Mouse (Mus musculus) left cerebral cortex, adult 8-10 months (tissue): ENCODE data around the gene Rasgrp3. TPM values are rescaled to one million over a fixed set of nuclear protein-coding genes. Genes with fewer than 3 reads are reported as not detected.

Experiments
- DNase-seq, 2 experiments: peaks; one replicate each; pipeline ENCODE4 v3.0.0; 2022; ENCODE audit warnings: low spot score in 2 of 2
- total RNA-seq, 4 experiments: library from RNA; stranded (reverse); gene quantifications; 2 replicates each; pipeline ENCODE4 v1.2.4; 2022

The Rasgrp3 gene
- total RNA-seq, 4 experiments from 2014 or later, result 13.3 to 23.8 (median 18.6) TPM

DNA sequence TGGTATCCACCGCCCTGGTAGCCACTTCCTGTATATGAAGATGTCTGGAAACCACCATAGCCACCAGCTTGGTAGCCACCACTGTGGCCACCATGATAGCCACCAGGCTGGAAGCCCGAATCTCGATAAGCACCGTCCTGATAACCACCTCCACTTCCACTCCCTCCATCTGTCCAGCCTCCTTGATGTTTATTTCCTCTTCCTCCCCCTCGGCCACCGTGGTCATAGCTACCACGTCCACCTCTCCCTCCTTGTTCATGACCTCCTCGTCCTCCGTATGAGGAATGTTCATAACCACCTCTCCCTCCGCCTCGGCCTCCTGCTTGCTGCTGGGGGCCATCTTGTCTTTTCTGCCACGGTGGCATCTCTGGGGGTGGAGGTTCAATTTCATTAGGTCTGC is 102.7 kb downstream of the Rasgrp3 start:
- DNase-seq, result no peak

DNA sequence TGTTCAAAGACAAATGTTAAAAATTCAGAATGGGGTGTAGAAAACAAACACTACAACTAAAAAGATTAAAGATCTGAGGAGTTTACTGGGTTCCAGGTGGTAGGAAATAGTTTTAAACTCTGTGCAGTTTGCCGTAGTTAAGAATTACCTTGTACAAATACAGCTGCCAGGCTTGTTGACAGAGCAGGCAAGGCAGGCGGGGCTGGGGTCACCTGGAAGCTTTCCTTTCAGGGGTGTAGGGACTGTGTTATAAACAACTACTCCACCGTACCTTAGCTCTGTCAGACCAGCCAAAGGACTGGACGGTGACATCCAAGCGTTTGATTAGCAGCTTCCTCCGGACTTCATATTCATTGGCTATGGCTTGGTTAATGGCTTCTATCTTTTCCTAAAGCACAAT is 103.4 kb downstream of the Rasgrp3 start:
- no peak for DNase-seq

DNA sequence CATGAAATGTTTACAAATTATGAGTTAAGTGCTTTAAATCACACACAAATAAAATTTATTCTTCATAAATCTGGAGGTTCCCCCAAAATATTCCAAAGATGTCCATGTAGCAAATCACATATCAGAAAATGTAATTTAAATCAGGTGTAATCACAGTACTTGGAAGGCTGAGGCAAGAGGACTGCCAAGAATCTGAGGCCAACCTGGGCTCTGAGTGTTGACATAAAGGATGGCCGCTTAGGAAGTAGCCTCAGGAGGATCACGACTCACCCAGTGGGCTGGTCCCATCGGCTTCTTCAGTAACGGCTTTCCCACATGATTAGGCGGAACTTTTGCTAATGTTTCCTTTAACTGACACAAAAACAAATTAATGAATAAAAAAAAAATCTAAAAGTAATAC is 104.1 kb downstream of the Rasgrp3 start:
- DNase-seq, result no peak

DNA sequence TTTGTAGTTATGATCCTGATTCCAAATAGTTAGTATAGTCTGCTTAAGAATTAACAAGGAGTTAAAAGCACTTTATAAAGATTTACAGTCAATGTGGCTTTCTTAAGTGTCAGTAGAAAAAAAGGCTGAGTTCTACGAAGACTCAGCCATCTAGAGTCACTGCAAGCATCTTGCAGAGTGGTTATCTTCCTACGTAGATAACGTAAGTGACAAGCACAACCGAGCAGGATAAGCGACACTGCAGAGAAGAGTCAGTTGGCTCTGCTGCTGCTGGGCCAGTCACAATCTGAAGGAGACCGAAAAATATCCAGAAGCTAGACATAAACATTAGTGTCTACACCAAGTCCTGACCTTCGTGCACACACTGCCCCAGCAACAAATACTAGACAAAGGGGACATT is 107.7 kb downstream of the Rasgrp3 start:
- no peak for DNase-seq

DNA sequence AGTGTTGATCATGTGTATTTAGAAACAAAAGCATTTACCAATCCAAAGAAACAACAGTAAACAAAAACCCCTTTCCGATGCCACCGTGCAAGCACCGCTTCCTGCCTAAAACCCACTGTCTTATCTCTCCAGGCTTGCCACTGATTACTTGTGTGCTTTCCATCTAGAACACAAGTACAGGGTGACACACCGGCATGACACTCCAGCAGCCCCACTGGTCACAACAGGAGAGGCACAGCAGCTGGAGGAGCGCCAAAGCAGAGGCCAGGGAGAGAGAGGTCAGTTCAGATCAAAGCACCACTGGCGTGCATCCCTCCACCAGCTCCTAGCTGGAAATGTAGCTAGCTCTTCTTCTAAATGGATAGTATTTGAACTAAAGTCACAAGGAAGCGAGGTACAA is 108.6 kb downstream of the Rasgrp3 start:
- DNase-seq, result no peak

DNA sequence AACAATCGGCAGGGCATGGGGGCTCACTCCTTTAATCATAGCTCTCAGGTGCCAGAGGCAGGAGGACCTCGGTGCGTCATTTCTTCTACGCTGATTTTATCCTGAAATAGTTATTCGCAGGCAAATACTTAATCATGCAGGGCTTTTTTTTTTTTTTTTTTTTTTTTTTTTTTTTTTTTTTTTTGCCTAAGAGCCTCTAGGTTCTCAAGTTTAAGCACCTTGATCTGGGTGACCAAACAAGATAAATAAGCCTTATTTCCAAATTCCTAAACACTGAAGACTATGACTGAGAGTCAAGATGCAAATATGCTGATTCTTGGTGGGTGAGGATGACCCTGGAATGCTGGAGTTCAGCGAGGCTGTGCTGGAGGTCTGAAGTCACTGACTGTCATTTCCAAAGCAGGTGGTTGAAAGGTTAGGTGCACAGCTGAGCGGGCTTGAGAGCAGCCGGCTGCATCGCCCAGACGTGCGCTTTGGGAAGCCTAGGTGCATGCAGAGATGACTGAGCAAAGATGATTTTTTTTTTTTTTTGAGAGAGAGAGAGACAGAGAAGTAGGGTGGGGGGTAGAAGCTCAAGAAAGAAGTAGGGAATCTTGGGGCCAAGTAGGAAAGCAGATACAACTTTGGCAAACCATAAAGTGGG is 115.2 kb downstream of the Rasgrp3 start:
- no peak for DNase-seq

DNA sequence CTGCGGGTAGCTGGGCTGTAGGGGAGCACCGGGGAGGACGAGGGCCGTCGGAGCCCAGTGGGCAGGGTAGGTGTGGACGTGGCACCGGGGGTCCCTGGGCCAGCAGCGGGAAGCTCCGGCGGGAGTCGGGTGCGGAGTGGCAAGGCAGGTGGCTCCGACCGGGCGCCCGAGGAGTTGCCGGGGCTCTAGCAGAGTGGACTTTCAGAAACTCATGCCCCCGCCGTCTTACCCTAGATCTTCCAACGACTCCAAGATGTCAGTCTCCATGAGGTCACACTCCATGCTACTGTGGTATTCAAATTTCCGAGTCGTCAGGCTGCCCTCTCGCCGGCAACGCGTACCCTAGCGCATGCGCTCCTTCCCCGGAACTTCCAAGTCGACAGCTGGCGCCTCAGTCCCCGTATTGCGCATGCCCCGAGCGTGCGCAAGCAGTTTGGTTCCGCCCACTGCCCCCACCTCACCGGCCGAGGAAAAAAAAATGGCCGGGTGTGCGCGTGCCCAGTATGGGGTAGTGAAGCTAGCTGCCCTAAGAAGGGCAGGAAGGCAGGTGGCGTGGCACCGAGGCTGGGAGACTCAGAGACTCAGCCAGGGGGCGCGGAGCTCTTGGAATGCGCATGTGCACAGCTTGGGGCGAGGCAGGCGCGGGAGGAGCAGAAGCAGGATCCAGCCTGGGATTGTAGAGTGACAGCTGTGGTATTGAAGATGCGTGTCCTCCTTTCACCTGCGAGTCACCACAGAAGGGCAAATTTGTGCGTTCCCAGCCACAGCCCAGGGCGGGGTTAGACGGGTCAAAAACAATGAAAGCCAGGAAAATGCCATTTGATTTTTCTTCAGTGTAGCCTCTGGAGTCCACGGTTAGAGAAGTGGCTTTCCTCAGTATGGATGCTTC is 116.1 kb downstream of the Rasgrp3 start, which contains the start of gene Fam98a:
Gene Fam98a (minus strand): TSS at position 435 of the 889 bp plus-strand sequence.
- DNase-seq, result peak; percentile 84 to 97

DNA sequence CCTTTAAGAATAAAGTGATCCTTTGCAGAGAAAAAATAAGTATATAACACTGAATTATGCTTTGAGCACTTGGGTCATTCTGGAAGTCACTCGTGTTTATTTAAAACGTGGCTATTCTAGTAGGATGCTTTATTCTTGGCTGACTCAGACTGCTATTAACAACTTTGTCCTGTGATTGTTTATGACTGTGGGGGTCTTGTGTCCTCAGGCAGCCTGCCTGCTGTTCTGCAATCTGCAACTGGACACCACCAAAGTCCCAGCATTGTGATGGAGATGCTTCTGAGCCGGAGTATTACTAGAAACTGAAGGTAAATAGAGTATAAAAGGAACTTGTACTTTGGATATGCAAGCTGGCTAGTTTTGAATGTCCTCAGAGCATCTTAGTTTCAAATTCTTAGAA is 121.3 kb downstream of the Rasgrp3 start:
- no peak for DNase-seq

DNA sequence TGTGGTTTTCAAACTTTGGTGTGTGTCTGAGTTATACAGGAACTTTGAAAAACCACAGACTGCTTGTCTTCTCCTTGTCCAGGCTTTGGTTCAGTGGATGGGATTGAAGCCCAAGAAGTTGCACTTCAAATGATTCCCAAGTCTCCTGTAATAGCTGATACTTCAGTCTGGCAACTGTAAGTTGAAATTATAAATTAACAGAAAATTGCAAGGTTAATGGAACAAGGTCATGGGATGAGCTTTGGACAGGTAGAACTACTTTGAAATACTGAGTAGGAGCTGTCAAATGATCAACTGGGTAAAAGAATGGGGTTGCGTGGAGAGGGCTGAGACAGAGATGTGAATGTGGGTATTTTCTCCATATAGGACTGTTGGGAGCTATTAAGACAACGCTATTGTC is 122.3 kb downstream of the Rasgrp3 start:
- no peak for DNase-seq

DNA sequence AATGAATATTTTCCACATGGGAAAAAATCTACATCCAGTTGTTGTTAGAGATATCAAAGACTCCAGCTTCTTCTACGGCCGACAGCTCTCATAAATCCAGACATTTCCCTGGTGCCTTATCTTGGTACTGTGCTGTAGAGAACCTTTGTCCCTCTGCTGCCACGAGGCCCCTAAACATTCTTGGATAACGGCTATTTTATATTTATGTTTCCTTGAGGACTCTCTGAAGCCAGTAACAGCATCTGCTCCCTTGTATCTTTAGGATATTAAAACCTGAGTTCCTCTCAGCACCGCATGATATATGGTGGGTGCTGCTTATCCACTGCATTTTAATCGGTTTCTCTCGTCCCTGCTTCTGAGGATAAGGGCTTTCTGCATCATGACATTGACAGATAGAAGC is 139.9 kb downstream of the Rasgrp3 start:
- no peak for DNase-seq

Other genes with a start within 250 kb of the Rasgrp3 start
- 10 to 100 TPM; 36.4 to 43.3 (median 39.8) TPM for gene Fam98a, start 116.0 kb downstream of the Rasgrp3 start, total RNA-seq